Mouse (Mus musculus) midbrain, embryonic 12.5 days (tissue): ENCODE data around the gene Ano4. TPM values are rescaled to one million over a fixed set of nuclear protein-coding genes. Genes with fewer than 3 reads are reported as not detected.
"Not testable (repeated sequence)": the region's sequence is repeated elsewhere in the genome, so short reads cannot be mapped to it uniquely, and the experiment has no call there.

ENCODE experiments used
- ATAC-seq: fragments of 200-750 bp; cut with Nextera tagmentation; 2 replicates; pipeline ENCODE4 v1.8.0; 2017; ENCODE audit warnings: low read depth, moderate TSS enrichment, moderate library complexity; ENCODE audit not compliant: low FRiP score
- H3K27ac ChIP-seq: fragments of 300-500 bp; sonication (generic); replicated peaks from 2 replicates; pipeline ENCODE4 v1.5.1; 2016; ENCODE audit warnings: mild to moderate bottlenecking
- H3K27me3 ChIP-seq: fragments of 300-500 bp; sonication (generic); 2 replicates; pipeline ENCODE4 v1.6.1; 2016; ENCODE audit warnings: mild to moderate bottlenecking
- H3K36me3 ChIP-seq: fragments of 300-500 bp; sonication (generic); 2 replicates; pipeline ENCODE4 v1.6.1; 2016
- H3K4me1 ChIP-seq: fragments of 300-500 bp; sonication (generic); 2 replicates; pipeline ENCODE4 v1.6.1; 2016
- H3K4me2 ChIP-seq: fragments of 300-500 bp; sonication (generic); replicated peaks from 2 replicates; pipeline ENCODE4 v1.6.1; 2016; ENCODE audit warnings: mild to moderate bottlenecking, moderate library complexity
- H3K4me3 ChIP-seq: fragments of 300-500 bp; sonication (generic); 2 replicates; pipeline ENCODE4 v1.5.1; 2016; ENCODE audit warnings: mild to moderate bottlenecking
- H3K9ac ChIP-seq: fragments of 300-500 bp; sonication (generic); replicated peaks from 2 replicates; pipeline ENCODE4 v1.6.1; 2016; ENCODE audit warnings: mild to moderate bottlenecking, moderate library complexity
- H3K9me3 ChIP-seq: fragments of 300-500 bp; sonication (generic); 2 replicates; pipeline ENCODE4 v1.6.1; 2016; ENCODE audit warnings: mild to moderate bottlenecking
- WGBS: fragments of 180-500 bp; shearing (Covaris S2); methylation state at CpG from one replicate; pipeline ENCODE4 v1.1.7; 2016; 5-methylcytosine and 5-hydroxymethylcytosine counted together
- polyA plus RNA-seq: library from polyadenylated mRNA; unstranded; fragments of >200 nt; fragmentation: Nextera tagmentation; extraction: Ambion mirVana; gene quantifications from 2 replicates; pipeline ENCODE4 v1.2.1, GENCODE M21; 2016

Ano4 gene
- polyA plus RNA-seq, 1 experiment from 2014 or later = 3.4 TPM

GRCm38 (mm10) chr10:89110917-89111316, 233.6 kb downstream of the Ano4 start:
- Histone ChIP-seq H3K4me3 (no peak overlapping the region), H3K9ac (no peak overlapping the region), H3K4me1 (no peaks in the 10 kb centered on the region), H3K27me3 (no peaks in the 10 kb centered on the region), H3K4me2 (no peak overlapping the region), H3K9me3 (no peaks in the 10 kb centered on the region), H3K36me3 (no peaks in the 10 kb centered on the region), H3K27ac (no peak overlapping the region)
- 79% methylated on average over 1 of the region's 1 CpGs for WGBS
- no peak for ATAC-seq

- Histone ChIP-seq H3K27ac (no peak overlapping the region), H3K27me3 (no peaks in the 10 kb centered on the region), H3K36me3 (no peaks in the 10 kb centered on the region), H3K4me1 (no peaks in the 10 kb centered on the region), H3K4me3 (no peak overlapping the region), H3K9me3 (no peaks in the 10 kb centered on the region), H3K9ac (no peak overlapping the region), H3K4me2 (no peak overlapping the region)
- WGBS = 70% methylated on average over 2 of the region's 2 CpGs
- no peak for ATAC-seq
These were observed 241.0 kb downstream of the Ano4 start for GRCm38 (mm10) chr10:89103594-89103993.

- WGBS = 71% methylated on average over 7 of the region's 7 CpGs
- no peak for ATAC-seq
- Histone ChIP-seq H3K36me3 (no peaks in the 10 kb centered on the region), H3K27ac (no peak overlapping the region), H3K4me1 (no peaks in the 10 kb centered on the region), H3K9ac (no peak overlapping the region), H3K9me3 (no peaks in the 10 kb centered on the region), H3K4me2 (no peak overlapping the region), H3K27me3 (no peaks in the 10 kb centered on the region), H3K4me3 (no peak overlapping the region)
These were observed 242.5 kb downstream of the Ano4 start for GRCm38 (mm10) chr10:89102025-89102424.

- H3K4me1 ChIP-seq = no peaks in the 10 kb centered on the region
- H3K27ac ChIP-seq = no peak overlapping the region
- no peaks in the 10 kb centered on the region for H3K9me3 ChIP-seq
- no peak overlapping the region for H3K9ac ChIP-seq
- no peaks in the 10 kb centered on the region for H3K27me3 ChIP-seq
- H3K4me3 ChIP-seq = no peak overlapping the region
- WGBS = 84% methylated on average over 4 of the region's 4 CpGs
- H3K36me3 ChIP-seq = no peaks in the 10 kb centered on the region
- no peak overlapping the region for H3K4me2 ChIP-seq
- no peak for ATAC-seq
These were observed 246.4 kb downstream of the Ano4 start for GRCm38 (mm10) chr10:89098183-89098582.

- no peaks in the 10 kb centered on the region for H3K9me3 ChIP-seq
- 80% methylated on average over 9 of the region's 9 CpGs for WGBS
- no peak overlapping the region for H3K4me3 ChIP-seq
- H3K4me2 ChIP-seq = no peak overlapping the region
- no peaks in the 10 kb centered on the region for H3K27me3 ChIP-seq
- no peak overlapping the region for H3K9ac ChIP-seq
- no peaks in the 10 kb centered on the region for H3K4me1 ChIP-seq
- H3K36me3 ChIP-seq = no peaks in the 10 kb centered on the region
- ATAC-seq = no peak
- H3K27ac ChIP-seq = no peak overlapping the region
These were observed 252.1 kb downstream of the Ano4 start for GRCm38 (mm10) chr10:89092350-89093040.

- 87% methylated on average over 5 of the region's 5 CpGs for WGBS
- H3K4me1 ChIP-seq = 0 out of 2 replicates have a peak, but pooled peaks cover 3% of the 10 kb centered on the region
- no peak overlapping the region for H3K4me2 ChIP-seq
- H3K36me3 ChIP-seq = no peaks in the 10 kb centered on the region
- H3K27me3 ChIP-seq = no peaks in the 10 kb centered on the region
- no peak overlapping the region for H3K4me3 ChIP-seq
- H3K27ac ChIP-seq = no peak overlapping the region
- no peaks in the 10 kb centered on the region for H3K9me3 ChIP-seq
- no peak for ATAC-seq
- H3K9ac ChIP-seq = no peak overlapping the region
These were observed 267.1 kb downstream of the Ano4 start for GRCm38 (mm10) chr10:89077447-89077846.

GRCm38 (mm10) chr10:89055891-89056290, 288.7 kb downstream of the Ano4 start:
- H3K27ac ChIP-seq = no peak overlapping the region
- H3K4me3 ChIP-seq = no peak overlapping the region
- no peaks in the 10 kb centered on the region for H3K27me3 ChIP-seq
- no peaks in the 10 kb centered on the region for H3K4me1 ChIP-seq
- H3K4me2 ChIP-seq = no peak overlapping the region
- H3K9ac ChIP-seq = no peak overlapping the region
- no peaks in the 10 kb centered on the region for H3K9me3 ChIP-seq
- ATAC-seq = no peak
- WGBS = 81% methylated on average over 3 of the region's 3 CpGs
- H3K36me3 ChIP-seq = no peaks in the 10 kb centered on the region

GRCm38 (mm10) chr10:89044921-89045320, 299.6 kb downstream of the Ano4 start:
- WGBS = 92% methylated on average over 12 of the region's 12 CpGs
- not testable (repeated sequence) for ATAC-seq, H3K4me3 ChIP-seq

GRCm38 (mm10) chr10:89044166-89044565, 300.4 kb downstream of the Ano4 start:
- Histone ChIP-seq H3K36me3 (no peaks in the 10 kb centered on the region), H3K27ac (no peak overlapping the region), H3K4me2 (no peak overlapping the region), H3K27me3 (no peaks in the 10 kb centered on the region), H3K4me3 (no peak overlapping the region), H3K4me1 (no peaks in the 10 kb centered on the region), H3K9ac (no peak overlapping the region), H3K9me3 (no peaks in the 10 kb centered on the region)
- 98% methylated on average over 1 of the region's 1 CpGs for WGBS
- ATAC-seq = no peak

More at GRCm38 (mm10) chr10:89044921-89045320, 299.6 kb downstream of the Ano4 start:
- H3K9ac ChIP-seq, H3K27ac ChIP-seq, H3K4me2 ChIP-seq, H3K4me1 ChIP-seq, H3K36me3 ChIP-seq, H3K9me3 ChIP-seq, H3K27me3 ChIP-seq: not testable (repeated sequence)

GRCm38 (mm10) chr10:89018926-89019325, 325.6 kb downstream of the Ano4 start:
- ATAC-seq = no peak
- Histone ChIP-seq H3K4me3 (no peak overlapping the region), H3K36me3 (no peaks in the 10 kb centered on the region), H3K27me3 (no peaks in the 10 kb centered on the region), H3K9ac (no peak overlapping the region), H3K9me3 (no peaks in the 10 kb centered on the region), H3K4me2 (no peak overlapping the region), H3K4me1 (no peaks in the 10 kb centered on the region), H3K27ac (no peak overlapping the region)
- 60% methylated on average over 5 of the region's 5 CpGs for WGBS

GRCm38 (mm10) chr10:89008303-89008702, 336.3 kb downstream of the Ano4 start:
- H3K4me3 ChIP-seq = no peak overlapping the region
- no peaks in the 10 kb centered on the region for H3K9me3 ChIP-seq
- H3K4me2 ChIP-seq = no peak overlapping the region
- H3K9ac ChIP-seq = no peak overlapping the region
- 59% methylated on average over 1 of the region's 1 CpGs for WGBS
- H3K27me3 ChIP-seq = no peaks in the 10 kb centered on the region
- no peaks in the 10 kb centered on the region for H3K36me3 ChIP-seq
- H3K27ac ChIP-seq = no peak overlapping the region
- no peaks in the 10 kb centered on the region for H3K4me1 ChIP-seq
- ATAC-seq = no peak

- Histone ChIP-seq H3K4me3 (no peak overlapping the region), H3K9ac (no peak overlapping the region), H3K4me1 (no peaks in the 10 kb centered on the region), H3K9me3 (no peaks in the 10 kb centered on the region), H3K27ac (no peak overlapping the region), H3K36me3 (no peaks in the 10 kb centered on the region), H3K4me2 (no peak overlapping the region), H3K27me3 (no peaks in the 10 kb centered on the region)
- 92% methylated on average over 3 of the region's 3 CpGs for WGBS
- no peak for ATAC-seq
These were observed 340.0 kb downstream of the Ano4 start for GRCm38 (mm10) chr10:89004518-89004917.

- Histone ChIP-seq H3K4me3 (no peak overlapping the region), H3K4me1 (no peaks in the 10 kb centered on the region), H3K27ac (no peak overlapping the region), H3K36me3 (no peaks in the 10 kb centered on the region), H3K27me3 (no peaks in the 10 kb centered on the region), H3K4me2 (no peak overlapping the region), H3K9ac (no peak overlapping the region), H3K9me3 (no peaks in the 10 kb centered on the region)
- ATAC-seq = no peak
- 64% methylated on average over 6 of the region's 6 CpGs for WGBS
These were observed 357.6 kb downstream of the Ano4 start for GRCm38 (mm10) chr10:88986925-88987324.
